Mouse (Mus musculus): ENCODE measurements at regions not wholly inside any gene's neighbourhood (a gene's known extent, or its start where the extent isn't known, plus 50 kb on each side); places are given as distances from the start of the nearest gene placed in this dataset.

GRCm38 (mm10) chr1:185074001-185074400 is 74.6 kb upstream of the Mark1 start:
- Histone ChIP-seq H3K27me3 (ENCODE audit: control insufficient read depth, insufficient read depth, low read length) (no peaks in the 10 kb centered on the region), H3K9me3 (ENCODE audit: control insufficient read depth, low read depth, low read length) (no peaks in the 10 kb centered on the region), H3K27ac (ENCODE audit: low read length) (no peak overlapping the region), H3K4me1 (ENCODE audit: control insufficient read depth, insufficient read depth, low read length) (no peaks in the 10 kb centered on the region), H3K4me3 (ENCODE audit: low read depth, low read length) (no peak overlapping the region), H3K9ac (replicated peaks; ENCODE audit: low read depth, low read length) (no peak overlapping the region), H3K36me3 (ENCODE audit: control insufficient read depth, insufficient read depth, low read length) (no peaks in the 10 kb centered on the region), H3K4me2 (replicated peaks; ENCODE audit: low read depth, low read length) (no peak overlapping the region)
- WGBS = 82% methylated on average over 5 of the region's 5 CpGs
- ATAC-seq (ENCODE audit: insufficient number of reproducible peaks, insufficient read depth, low FRiP score, low read depth) = no peak

DNA sequence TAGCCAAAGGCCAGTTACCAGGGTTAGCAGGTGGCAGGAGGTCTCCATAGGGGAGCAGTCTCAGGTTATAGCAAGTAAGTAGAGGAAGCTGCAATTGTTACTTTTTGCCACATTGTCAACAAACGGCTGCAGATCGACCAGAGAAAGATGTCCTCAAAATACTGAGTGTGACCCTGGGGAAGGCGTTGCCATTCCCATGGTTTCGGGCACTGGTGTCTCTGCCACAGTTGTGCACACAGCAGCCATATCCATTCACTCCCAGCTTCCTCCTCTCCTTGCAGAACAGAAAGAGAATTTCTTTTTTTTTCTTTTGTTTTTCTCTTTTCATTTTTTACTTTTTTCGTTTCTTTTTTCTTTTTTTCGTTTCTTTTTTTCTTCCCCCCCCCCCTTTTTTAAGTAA is 73.4 kb upstream of the Mark1 start:
- ATAC-seq (ENCODE audit: insufficient number of reproducible peaks, insufficient read depth, low FRiP score, low read depth) = no peak
- no peak overlapping the region for H3K27ac ChIP-seq (ENCODE audit: low read length)
- 85% methylated on average over 6 of the region's 6 CpGs for WGBS

DNA sequence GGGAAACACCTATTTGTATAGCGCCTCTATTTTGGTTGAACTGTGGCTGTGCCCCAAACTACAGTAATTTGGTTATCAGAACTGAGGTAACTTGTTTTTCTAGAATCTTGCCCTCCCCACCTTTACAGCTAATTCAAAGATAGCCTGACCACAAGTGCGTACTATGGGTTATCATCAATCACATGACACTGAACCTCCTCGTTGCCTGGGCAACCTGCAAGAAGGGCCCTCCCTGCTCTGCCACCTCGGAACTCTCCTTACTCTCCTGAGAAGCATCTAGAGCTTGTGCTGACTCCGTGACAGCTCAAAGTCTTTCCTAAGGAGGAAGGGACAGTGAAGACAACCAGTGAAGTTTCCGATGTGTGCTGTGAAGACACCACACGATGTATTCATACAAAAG is 72.2 kb upstream of the Mark1 start:
- no peak overlapping the region for H3K4me2 ChIP-seq (replicated peaks; ENCODE audit: low read depth, low read length)
- ATAC-seq (ENCODE audit: insufficient number of reproducible peaks, insufficient read depth, low FRiP score, low read depth) = no peak

More for the DNA sequence above, 73.4 kb upstream of the Mark1 start:
- Histone ChIP-seq H3K4me2 (replicated peaks; ENCODE audit: low read depth, low read length) (no peak overlapping the region), H3K4me1 (ENCODE audit: control insufficient read depth, insufficient read depth, low read length) (no peaks in the 10 kb centered on the region), H3K4me3 (ENCODE audit: low read depth, low read length) (no peak overlapping the region), H3K9ac (replicated peaks; ENCODE audit: low read depth, low read length) (no peak overlapping the region), H3K36me3 (ENCODE audit: control insufficient read depth, insufficient read depth, low read length) (no peaks in the 10 kb centered on the region), H3K9me3 (ENCODE audit: control insufficient read depth, low read depth, low read length) (no peaks in the 10 kb centered on the region), H3K27me3 (ENCODE audit: control insufficient read depth, insufficient read depth, low read length) (no peaks in the 10 kb centered on the region)

GRCm38 (mm10) chr1:185070853-185071149 is 71.4 kb upstream of the Mark1 start:
- ATAC-seq (ENCODE audit: insufficient number of reproducible peaks, insufficient read depth, low FRiP score, low read depth) = no peak
- no peaks in the 10 kb centered on the region for H3K4me1 ChIP-seq (ENCODE audit: control insufficient read depth, insufficient read depth, low read length)
- no peak overlapping the region for H3K4me3 ChIP-seq (ENCODE audit: low read depth, low read length)
- no peak overlapping the region for H3K9ac ChIP-seq (replicated peaks; ENCODE audit: low read depth, low read length)
- no peaks in the 10 kb centered on the region for H3K9me3 ChIP-seq (ENCODE audit: control insufficient read depth, low read depth, low read length)
- H3K27ac ChIP-seq (ENCODE audit: low read length) = no peak overlapping the region
- no peaks in the 10 kb centered on the region for H3K36me3 ChIP-seq (ENCODE audit: control insufficient read depth, insufficient read depth, low read length)
- no peaks in the 10 kb centered on the region for H3K27me3 ChIP-seq (ENCODE audit: control insufficient read depth, insufficient read depth, low read length)
- no peak overlapping the region for H3K4me2 ChIP-seq (replicated peaks; ENCODE audit: low read depth, low read length)
- 88% methylated on average over 3 of the region's 3 CpGs for WGBS

More for the DNA sequence above, 72.2 kb upstream of the Mark1 start:
- H3K9ac ChIP-seq (replicated peaks; ENCODE audit: low read depth, low read length) = no peak overlapping the region
- 37% methylated on average over 7 of the region's 7 CpGs for WGBS
- no peaks in the 10 kb centered on the region for H3K27me3 ChIP-seq (ENCODE audit: control insufficient read depth, insufficient read depth, low read length)
- no peaks in the 10 kb centered on the region for H3K4me1 ChIP-seq (ENCODE audit: control insufficient read depth, insufficient read depth, low read length)
- H3K4me3 ChIP-seq (ENCODE audit: low read depth, low read length) = no peak overlapping the region
- no peaks in the 10 kb centered on the region for H3K9me3 ChIP-seq (ENCODE audit: control insufficient read depth, low read depth, low read length)
- H3K27ac ChIP-seq (ENCODE audit: low read length) = no peak overlapping the region
- H3K36me3 ChIP-seq (ENCODE audit: control insufficient read depth, insufficient read depth, low read length) = no peaks in the 10 kb centered on the region

- Histone ChIP-seq H3K27me3 (ENCODE audit: control insufficient read depth, insufficient read depth, low read length) (no peaks in the 10 kb centered on the region), H3K4me2 (replicated peaks; ENCODE audit: low read depth, low read length) (no peak overlapping the region), H3K9me3 (ENCODE audit: control insufficient read depth, low read depth, low read length) (no peaks in the 10 kb centered on the region), H3K9ac (replicated peaks; ENCODE audit: low read depth, low read length) (no peak overlapping the region), H3K27ac (ENCODE audit: low read length) (no peak overlapping the region), H3K36me3 (ENCODE audit: control insufficient read depth, insufficient read depth, low read length) (no peaks in the 10 kb centered on the region), H3K4me3 (ENCODE audit: low read depth, low read length) (no peak overlapping the region), H3K4me1 (ENCODE audit: control insufficient read depth, insufficient read depth, low read length) (no peaks in the 10 kb centered on the region)
- no peak for ATAC-seq (ENCODE audit: insufficient number of reproducible peaks, insufficient read depth, low FRiP score, low read depth)
- 75% methylated on average over 10 of the region's 10 CpGs for WGBS
Observed at GRCm38 (mm10) chr1:185070062-185070852, 70.9 kb upstream of the Mark1 start.

- H3K36me3 ChIP-seq (ENCODE audit: control insufficient read depth, insufficient read depth, low read length) = no peaks in the 10 kb centered on the region
- H3K9ac ChIP-seq (replicated peaks; ENCODE audit: low read depth, low read length) = no peak overlapping the region
- no peaks in the 10 kb centered on the region for H3K4me1 ChIP-seq (ENCODE audit: control insufficient read depth, insufficient read depth, low read length)
- no peak overlapping the region for H3K4me3 ChIP-seq (ENCODE audit: low read depth, low read length)
- H3K27ac ChIP-seq (ENCODE audit: low read length) = no peak overlapping the region
- H3K9me3 ChIP-seq (ENCODE audit: control insufficient read depth, low read depth, low read length) = no peaks in the 10 kb centered on the region
- no peak for ATAC-seq (ENCODE audit: insufficient number of reproducible peaks, insufficient read depth, low FRiP score, low read depth)
- H3K4me2 ChIP-seq (replicated peaks; ENCODE audit: low read depth, low read length) = no peak overlapping the region
- H3K27me3 ChIP-seq (ENCODE audit: control insufficient read depth, insufficient read depth, low read length) = no peaks in the 10 kb centered on the region
- 78% methylated on average over 6 of the region's 6 CpGs for WGBS
Observed at GRCm38 (mm10) chr1:185068136-185068535, 68.8 kb upstream of the Mark1 start.

GRCm38 (mm10) chr1:185067661-185068060 is 68.3 kb upstream of the Mark1 start:
- Histone ChIP-seq H3K27ac (ENCODE audit: low read length) (no peak overlapping the region), H3K27me3 (ENCODE audit: control insufficient read depth, insufficient read depth, low read length) (no peaks in the 10 kb centered on the region), H3K4me2 (replicated peaks; ENCODE audit: low read depth, low read length) (no peak overlapping the region), H3K4me3 (ENCODE audit: low read depth, low read length) (no peak overlapping the region), H3K9ac (replicated peaks; ENCODE audit: low read depth, low read length) (no peak overlapping the region), H3K4me1 (ENCODE audit: control insufficient read depth, insufficient read depth, low read length) (no peaks in the 10 kb centered on the region), H3K36me3 (ENCODE audit: control insufficient read depth, insufficient read depth, low read length) (no peaks in the 10 kb centered on the region), H3K9me3 (ENCODE audit: control insufficient read depth, low read depth, low read length) (no peaks in the 10 kb centered on the region)
- 33% methylated on average over 5 of the region's 5 CpGs for WGBS
- no peak for ATAC-seq (ENCODE audit: insufficient number of reproducible peaks, insufficient read depth, low FRiP score, low read depth)

- Histone ChIP-seq H3K9ac (replicated peaks; ENCODE audit: low read depth, low read length) (no peak overlapping the region), H3K4me2 (replicated peaks; ENCODE audit: low read depth, low read length) (no peak overlapping the region), H3K36me3 (ENCODE audit: control insufficient read depth, insufficient read depth, low read length) (no peaks in the 10 kb centered on the region), H3K4me1 (ENCODE audit: control insufficient read depth, insufficient read depth, low read length) (no peaks in the 10 kb centered on the region), H3K27me3 (ENCODE audit: control insufficient read depth, insufficient read depth, low read length) (no peaks in the 10 kb centered on the region), H3K27ac (ENCODE audit: low read length) (no peak overlapping the region), H3K9me3 (ENCODE audit: control insufficient read depth, low read depth, low read length) (no peaks in the 10 kb centered on the region), H3K4me3 (ENCODE audit: low read depth, low read length) (no peak overlapping the region)
- WGBS = 24% methylated on average over 3 of the region's 3 CpGs
- no peak for ATAC-seq (ENCODE audit: insufficient number of reproducible peaks, insufficient read depth, low FRiP score, low read depth)
Observed at GRCm38 (mm10) chr1:185065056-185065455, 65.7 kb upstream of the Mark1 start.

GRCm38 (mm10) chr1:185062103-185062502 is 62.7 kb upstream of the Mark1 start:
- Histone ChIP-seq H3K27ac (ENCODE audit: low read length) (no peak overlapping the region), H3K36me3 (ENCODE audit: control insufficient read depth, insufficient read depth, low read length) (no peaks in the 10 kb centered on the region), H3K9me3 (ENCODE audit: control insufficient read depth, low read depth, low read length) (no peaks in the 10 kb centered on the region), H3K4me2 (replicated peaks; ENCODE audit: low read depth, low read length) (no peak overlapping the region), H3K4me1 (ENCODE audit: control insufficient read depth, insufficient read depth, low read length) (no peaks in the 10 kb centered on the region), H3K9ac (replicated peaks; ENCODE audit: low read depth, low read length) (no peak overlapping the region), H3K27me3 (ENCODE audit: control insufficient read depth, insufficient read depth, low read length) (no peaks in the 10 kb centered on the region), H3K4me3 (ENCODE audit: low read depth, low read length) (no peak overlapping the region)
- no peak for ATAC-seq (ENCODE audit: insufficient number of reproducible peaks, insufficient read depth, low FRiP score, low read depth)
- 68% methylated on average over 11 of the region's 11 CpGs for WGBS
